Mouse (Mus musculus) C2C12 (cell line): ENCODE data around the gene Src.

Experiments used
- CTCF ChIP-seq: IDR thresholded peaks from one replicate; pipeline ENCODE4 v1.5.1; 2011; ENCODE audit not compliant: control insufficient read depth, insufficient read depth, insufficient read length
- MAX ChIP-seq: IDR thresholded peaks from one replicate; pipeline ENCODE4 v1.6.1; 2011; ENCODE audit warnings: mild to moderate bottlenecking, control low read depth
- MYOG ChIP-seq: IDR thresholded peaks from one replicate; pipeline ENCODE4 v1.6.1; 2011; ENCODE audit not compliant: control insufficient read depth, insufficient read length; ENCODE audit errors: extremely low read depth

DNA sequence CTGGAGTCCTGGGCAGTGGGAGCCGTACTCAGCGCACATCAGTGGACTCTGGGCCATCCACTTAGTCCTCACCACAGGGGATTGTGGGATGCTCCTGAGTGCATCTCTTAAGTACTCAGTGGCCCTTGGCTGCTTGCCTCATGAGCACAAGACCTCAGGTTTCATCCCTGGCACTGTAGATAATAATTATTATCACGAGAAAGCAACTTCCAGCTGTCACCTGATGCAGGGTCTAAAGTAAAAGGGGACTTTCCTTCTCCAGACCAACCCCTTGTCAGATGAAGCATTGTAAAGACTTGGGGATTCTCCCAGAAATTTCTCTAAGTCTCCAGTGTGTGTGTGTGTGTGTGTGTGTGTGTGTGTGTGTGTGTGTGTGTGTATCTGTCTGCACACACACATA lies 32.7 kb downstream of the Src start:
- TF ChIP-seq CTCF (no peak), MAX (no peak), MYOG (no peak)
